Mouse (Mus musculus): ENCODE measurements around the gene Nrtn. TPM values are rescaled to one million over a fixed set of nuclear protein-coding genes. Genes with fewer than 3 reads are reported as not detected.

Gene Nrtn
- 4.1 and 4.4 TPM in 2 replicates for polyA plus RNA-seq (2021; fragmentation: Nextera tagmentation)
- long read RNA-seq, experiment 1, transcript Nrtn-201 (3 exons, 1,023 nt): major isoform, 6 of 7 reads
- long read RNA-seq, experiment 1, partial matches to known transcripts: 1 of 7 reads
- long read RNA-seq, experiment 1, other reads (novel, unspliced or antisense): 0 of 7 reads
- long read RNA-seq, experiment 2, transcript Nrtn-201 (3 exons, 1,023 nt): major isoform, 9 of 9 reads
- long read RNA-seq, experiment 2, partial matches to known transcripts: 0 of 9 reads
- long read RNA-seq, experiment 2, other reads (novel, unspliced or antisense): 0 of 9 reads

DNA sequence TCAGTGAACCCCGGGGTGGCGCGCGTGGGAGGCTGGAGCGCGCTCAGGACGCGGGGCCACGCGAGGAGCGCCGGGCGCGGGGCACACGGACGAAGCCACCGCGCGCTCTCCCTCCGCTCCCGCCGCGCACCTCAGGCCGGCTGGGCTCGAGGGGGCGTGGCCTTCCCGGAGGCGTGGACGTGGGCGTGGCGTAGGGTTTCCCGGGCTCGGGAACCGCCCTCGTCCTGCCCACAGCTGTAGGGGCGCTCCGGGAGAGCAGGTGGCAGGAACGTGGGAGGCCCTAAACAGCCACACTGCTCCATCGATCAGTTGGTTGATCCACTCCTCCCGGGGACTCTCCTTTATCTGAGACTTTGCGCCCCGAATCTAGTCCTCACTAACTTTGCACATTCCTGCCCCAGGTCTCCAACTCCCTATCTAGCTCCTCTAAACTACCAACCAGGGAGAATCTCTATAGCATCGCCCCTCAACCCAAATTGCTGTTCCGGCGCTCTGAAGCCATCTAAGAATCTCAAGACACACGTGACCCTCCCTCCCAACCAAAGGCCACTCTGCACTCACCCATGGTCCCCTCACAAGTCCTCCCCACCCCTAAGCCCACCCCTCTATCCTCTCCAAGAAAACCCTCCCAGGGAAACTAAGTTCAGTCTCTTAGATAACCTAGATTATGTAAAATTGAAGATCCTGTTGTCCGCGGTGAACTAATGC lies at the start of gene Nrtn:
Gene Nrtn (minus strand): TSS at position 115 of the 708 bp plus-strand sequence.

DNA sequence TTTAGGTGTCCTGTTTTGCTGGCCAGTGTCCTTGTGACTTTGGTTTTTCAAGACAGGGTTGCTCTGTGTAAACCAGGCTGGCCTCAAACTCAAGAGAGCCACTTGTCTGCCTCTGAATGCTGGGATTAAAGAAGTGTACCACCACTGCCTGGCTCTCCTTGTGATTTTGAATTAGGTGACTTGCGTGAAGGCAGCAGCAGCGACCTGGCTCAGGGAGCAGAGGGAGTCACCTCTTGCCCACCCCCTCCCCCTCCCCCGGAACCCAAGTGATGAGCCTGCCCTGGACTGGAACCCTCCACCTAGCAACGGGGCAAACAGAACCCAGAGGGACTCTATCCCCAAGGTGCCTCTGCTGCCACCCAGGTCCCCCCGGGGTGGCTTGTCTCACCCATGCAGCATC lies 12.6 kb upstream of the Nrtn start, which contains the start of gene Prr22:
Gene Prr22 (plus strand): TSS at position 301 of the 400 bp plus-strand sequence.

DNA sequence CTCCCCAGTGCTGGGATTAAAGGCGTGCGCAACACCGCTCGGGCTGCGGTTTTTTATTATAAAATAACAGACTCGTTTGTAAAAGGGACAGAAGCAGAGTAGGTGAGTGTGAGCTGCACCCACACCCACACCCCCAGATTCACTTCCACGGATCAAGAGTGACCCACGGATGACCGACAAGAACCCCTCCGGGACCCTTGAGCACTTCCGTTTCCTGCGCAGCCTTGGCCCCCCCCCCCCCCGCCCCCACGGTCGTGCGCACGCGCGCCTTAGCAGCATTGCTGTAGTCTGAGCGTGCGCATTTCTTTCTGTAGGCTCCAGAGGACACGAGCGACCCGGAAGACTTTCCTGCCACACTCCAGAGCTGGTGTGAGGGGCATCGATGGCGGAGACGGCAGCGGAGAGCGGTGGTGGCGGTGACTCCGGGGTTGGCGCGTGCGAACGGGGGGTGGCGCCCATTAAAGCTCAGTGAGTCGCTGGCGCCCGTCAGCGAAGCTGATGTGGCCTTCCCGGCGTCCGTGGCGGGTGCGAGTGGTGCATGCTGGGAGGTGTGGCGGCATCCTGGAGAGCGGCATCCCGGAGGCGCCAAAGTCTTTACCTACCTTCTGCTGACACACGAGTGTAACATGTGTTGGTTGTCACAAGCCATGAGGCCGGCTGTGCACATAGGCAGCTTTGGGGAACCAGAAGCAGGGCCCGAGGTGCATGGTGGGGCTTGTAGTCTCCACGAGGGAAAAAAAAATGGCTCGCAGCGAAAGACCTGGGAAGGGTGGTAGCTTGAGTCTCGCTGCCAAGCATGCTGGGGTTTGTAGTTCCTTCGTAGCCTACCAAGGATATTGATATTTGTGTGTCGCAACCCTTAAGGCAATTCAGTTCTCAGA lies 7.4 kb upstream of the Nrtn start, which contains the start of gene Dus3l:
Gene Dus3l (plus strand): TSS at position 284 of the 881 bp plus-strand sequence.

DNA sequence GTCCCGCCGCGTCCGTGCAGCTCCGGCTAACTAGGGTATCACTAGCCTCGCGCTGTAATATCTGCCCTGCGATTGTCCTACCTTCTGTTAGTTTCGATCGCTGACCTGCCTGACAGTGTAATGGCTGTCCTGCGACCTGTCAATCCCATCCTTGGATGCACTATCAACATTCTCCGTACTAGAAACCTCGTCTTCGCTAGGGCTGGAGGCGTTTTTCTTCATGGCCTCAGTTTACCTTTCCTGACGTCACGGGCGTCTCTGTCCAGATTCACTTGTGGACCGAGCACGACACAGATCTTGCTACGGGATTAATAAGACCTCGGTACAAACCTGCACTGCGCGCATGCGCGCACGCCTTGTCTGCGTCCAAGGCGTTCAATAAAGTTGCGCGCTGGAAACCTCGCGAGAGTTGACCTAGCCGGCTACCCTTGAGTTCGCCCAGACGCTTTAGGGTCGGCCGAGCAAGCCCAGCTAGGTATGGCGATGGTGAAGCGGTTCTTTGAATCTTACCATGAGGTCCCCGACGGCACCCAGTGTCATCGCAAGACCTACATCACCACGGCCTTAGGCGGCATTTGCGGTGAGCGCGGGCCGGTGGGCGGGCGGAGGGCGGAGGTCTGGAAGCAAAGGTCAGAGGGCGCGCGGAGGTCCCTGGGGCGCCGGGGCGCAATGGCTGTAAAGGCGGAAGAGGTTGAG lies 39.8 kb downstream of the Nrtn start, which contains the start of the genes Ndufa11 and Vmac:
Gene Ndufa11 (plus strand): TSS at position 405 of the 696 bp plus-strand sequence.
Gene Vmac (minus strand): TSS at position 660 of the 696 bp plus-strand sequence.

Other genes with a start within 250 kb of the Nrtn start
- not detected in 2 replicates for gene Znrf4, start 245.1 kb downstream of the Nrtn start, polyA plus RNA-seq (2021; fragmentation: Nextera tagmentation)
- not detected in 2 replicates for gene Gm20219, start 203.1 kb downstream of the Nrtn start, polyA plus RNA-seq (2021; fragmentation: Nextera tagmentation)
- 13.1 and 13.4 TPM in 2 replicates for gene Safb2, start 172.9 kb downstream of the Nrtn start, polyA plus RNA-seq (2021; fragmentation: Nextera tagmentation)
- 30.7 and 35.0 TPM in 2 replicates for gene Safb, start 172.7 kb downstream of the Nrtn start, polyA plus RNA-seq (2021; fragmentation: Nextera tagmentation)
- gene 2410015M20Rik, start 147.8 kb downstream of the Nrtn start, polyA plus RNA-seq (2021; fragmentation: Nextera tagmentation): 467 and 517 TPM in 2 replicates
- gene Rpl36, start 144.1 kb downstream of the Nrtn start, polyA plus RNA-seq (2021; fragmentation: Nextera tagmentation): 1,865 and 1,904 TPM in 2 replicates
- gene Lonp1, start 130.6 kb downstream of the Nrtn start, polyA plus RNA-seq (2021; fragmentation: Nextera tagmentation): 31.6 and 34.6 TPM in 2 replicates
- 0.30 and 0.35 TPM in 2 replicates for gene Catsperd, start 129.4 kb downstream of the Nrtn start, polyA plus RNA-seq (2021; fragmentation: Nextera tagmentation)
- 48.4 and 49.1 TPM in 2 replicates for gene Ranbp3, start 84.2 kb downstream of the Nrtn start, polyA plus RNA-seq (2021; fragmentation: Nextera tagmentation)
- 1,051 and 1,264 TPM in 2 replicates for gene Ndufa11, start 39.8 kb downstream of the Nrtn start, polyA plus RNA-seq (2021; fragmentation: Nextera tagmentation)
- 9.7 and 10.4 TPM in 2 replicates for gene Vmac, start 39.5 kb downstream of the Nrtn start, polyA plus RNA-seq (2021; fragmentation: Nextera tagmentation)
- 22.2 and 22.6 TPM in 2 replicates for gene Dus3l, start 7.2 kb upstream of the Nrtn start, polyA plus RNA-seq (2021; fragmentation: Nextera tagmentation)
- gene Prr22, start 12.7 kb upstream of the Nrtn start, polyA plus RNA-seq (2021; fragmentation: Nextera tagmentation): 0.14 TPM in 1 of 2 replicates, not detected in the other
- gene Rfx2, start 73.5 kb upstream of the Nrtn start, polyA plus RNA-seq (2021; fragmentation: Nextera tagmentation): 1.8 and 2.1 TPM in 2 replicates
- gene Acsbg2, start 116.9 kb upstream of the Nrtn start, polyA plus RNA-seq (2021; fragmentation: Nextera tagmentation): not detected in 2 replicates
- 0.15 and 0.34 TPM in 2 replicates for gene 1700061G19Rik, start 117.9 kb upstream of the Nrtn start, polyA plus RNA-seq (2021; fragmentation: Nextera tagmentation)
- gene Mllt1, start 177.9 kb upstream of the Nrtn start, polyA plus RNA-seq (2021; fragmentation: Nextera tagmentation): 7.0 and 7.7 TPM in 2 replicates
- not detected in 2 replicates for gene Acer1, start 224.6 kb upstream of the Nrtn start, polyA plus RNA-seq (2021; fragmentation: Nextera tagmentation)
- 228 and 229 TPM in 2 replicates for gene Clpp, start 232.8 kb upstream of the Nrtn start, polyA plus RNA-seq (2021; fragmentation: Nextera tagmentation)
- gene Alkbh7, start 239.8 kb upstream of the Nrtn start, polyA plus RNA-seq (2021; fragmentation: Nextera tagmentation): 58.9 and 60.0 TPM in 2 replicates
- gene Pspn, start 242.5 kb upstream of the Nrtn start, polyA plus RNA-seq (2021; fragmentation: Nextera tagmentation): not detected in 2 replicates

Measured in layer of hippocampus, adult 6 months (tissue).